Mouse (Mus musculus) granulocyte monocyte progenitor cell, adult 5-6 weeks (primary cell): ENCODE results near the gene Cox6b1. TPM values are rescaled to one million over a fixed set of nuclear protein-coding genes. Genes with fewer than 3 reads are reported as not detected.

ENCODE experiments used
- ATAC-seq: replicated peaks from 2 replicates; pipeline ENCODE4 v1.8.0; 2016; ENCODE audit warnings: mild to moderate bottlenecking, moderate TSS enrichment, inconsistent platforms; ENCODE audit not compliant: poor library complexity, severe bottlenecking
- total RNA-seq, 2 experiments: library from RNA; stranded (forward) in 1 of 2; stranded (reverse) in 1 of 2; fragments of 200-712, 200-1000 nt in 1 of 2; fragments of >200 nt in 1 of 2; fragmentation: Nextera tagmentation in 1 of 2; gene quantifications; 2 replicates each; pipeline ENCODE4 v1.2.3; 2014 to 2017

Cox6b1 gene
- total RNA-seq (2014; fragmentation: Nextera tagmentation) (436 and 560 TPM in 2 replicates), total RNA-seq (2017) (470 and 484 TPM in 2 replicates)

- peak; percentile 98 for ATAC-seq
These were observed at the start of gene Cox6b1 for GRCm38 (mm10) chr7:30625530-30626384. Gene Cox6b1, minus strand, starts transcription at chr7:30626151.

DNA sequence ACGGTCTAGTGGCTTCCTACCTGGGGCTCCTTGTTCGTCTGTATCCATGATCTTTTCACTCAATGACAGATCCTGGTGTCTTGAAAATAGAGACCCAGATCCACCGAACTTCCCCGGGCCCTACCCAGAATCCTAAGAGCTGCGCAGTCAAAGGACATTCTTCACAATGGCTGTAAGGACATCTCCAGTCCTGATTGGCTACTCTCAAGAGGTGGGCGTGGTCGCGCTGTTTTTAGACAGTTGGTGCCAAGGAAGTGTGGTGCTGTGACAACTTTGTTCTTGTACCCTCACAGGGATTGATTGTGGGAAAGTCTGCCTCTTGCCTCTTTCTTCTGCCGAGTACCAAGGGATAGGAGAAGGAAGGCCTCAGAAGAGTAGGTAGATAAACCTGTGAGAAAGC lies 45.5 kb upstream of the Cox6b1 start, which contains the start of gene Pmis2:
Pmis2 (minus strand) TSS at position 126 of the 400 bp plus-strand sequence.
- ATAC-seq = no peak

DNA sequence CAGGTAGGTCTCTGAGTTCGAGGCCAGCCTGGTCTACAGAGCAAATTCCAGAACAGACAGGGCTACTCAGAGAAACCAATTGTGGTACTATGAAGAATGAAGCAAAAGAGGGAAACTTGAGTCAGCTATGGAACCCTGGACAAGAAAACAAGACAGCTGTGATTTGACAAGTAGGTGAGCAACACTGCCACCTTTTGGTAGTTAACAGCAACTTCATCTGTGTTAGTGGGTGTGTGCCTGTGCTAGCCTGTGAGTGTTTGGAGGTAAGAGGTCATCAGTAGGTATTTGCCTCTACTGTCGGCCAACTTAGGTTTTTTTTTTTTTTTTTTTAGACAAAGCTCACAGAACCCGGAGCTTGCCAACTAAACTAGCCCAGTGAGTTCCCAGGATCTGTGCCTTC lies 43.3 kb upstream of the Cox6b1 start:
- ATAC-seq = peak; percentile 64

DNA sequence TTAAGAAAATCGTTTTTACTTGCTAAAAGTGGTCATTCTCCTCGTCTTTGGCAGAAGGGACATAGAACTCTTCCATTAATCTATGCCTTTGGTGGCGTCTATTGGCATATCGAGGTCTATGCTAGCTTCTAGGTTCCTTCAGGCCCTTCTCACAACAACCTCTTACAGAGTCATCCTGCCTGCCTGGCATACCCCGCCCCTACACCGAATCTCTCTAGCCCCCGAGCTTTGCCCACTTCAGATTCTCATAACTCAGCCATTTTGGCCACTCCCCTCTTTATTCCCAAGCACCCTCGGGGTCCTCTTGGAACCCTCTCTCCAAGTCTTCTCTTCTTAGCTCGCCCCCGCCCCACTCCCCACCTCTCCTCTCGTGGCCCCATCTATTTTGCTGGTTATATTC lies 39.4 kb upstream of the Cox6b1 start:
- ATAC-seq = peak; percentile 15; the same call in 1 of the 2 replicates

DNA sequence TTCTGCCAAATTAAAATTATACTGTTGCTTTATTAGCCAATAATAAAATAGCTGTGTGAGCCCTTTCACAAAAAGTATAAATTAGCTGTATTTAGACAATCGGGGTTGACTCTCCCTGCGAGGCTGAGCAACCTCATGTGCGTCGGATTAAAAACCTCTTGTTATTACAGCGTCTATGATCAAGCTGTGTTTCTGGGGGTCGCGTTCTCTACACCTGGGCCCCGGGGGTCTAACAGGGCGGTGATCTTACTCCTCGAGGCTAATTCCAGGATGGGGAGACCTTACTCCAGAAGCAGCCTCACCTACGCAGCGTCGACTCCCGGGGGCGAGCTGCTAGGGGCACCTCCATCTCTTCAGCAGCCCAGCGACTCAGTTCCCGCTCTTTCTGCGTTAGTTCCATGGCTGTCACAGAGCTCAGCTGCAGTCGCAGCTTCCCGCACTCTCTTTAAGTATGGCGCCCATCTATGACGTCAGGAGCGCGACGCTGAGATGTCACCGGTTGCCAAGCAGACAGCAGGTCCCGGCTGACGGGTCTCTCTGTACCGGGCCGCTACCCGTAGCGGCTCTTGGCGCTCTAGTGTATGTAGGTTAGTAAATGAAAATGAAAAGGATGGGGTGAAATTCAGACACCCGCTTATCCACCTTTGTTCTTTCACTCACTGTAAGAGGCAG lies 38.7 kb upstream of the Cox6b1 start, which contains the start of gene Haus5:
Haus5 (minus strand) TSS at position 466 of the 672 bp plus-strand sequence.
- ATAC-seq = peak; percentile 99

DNA sequence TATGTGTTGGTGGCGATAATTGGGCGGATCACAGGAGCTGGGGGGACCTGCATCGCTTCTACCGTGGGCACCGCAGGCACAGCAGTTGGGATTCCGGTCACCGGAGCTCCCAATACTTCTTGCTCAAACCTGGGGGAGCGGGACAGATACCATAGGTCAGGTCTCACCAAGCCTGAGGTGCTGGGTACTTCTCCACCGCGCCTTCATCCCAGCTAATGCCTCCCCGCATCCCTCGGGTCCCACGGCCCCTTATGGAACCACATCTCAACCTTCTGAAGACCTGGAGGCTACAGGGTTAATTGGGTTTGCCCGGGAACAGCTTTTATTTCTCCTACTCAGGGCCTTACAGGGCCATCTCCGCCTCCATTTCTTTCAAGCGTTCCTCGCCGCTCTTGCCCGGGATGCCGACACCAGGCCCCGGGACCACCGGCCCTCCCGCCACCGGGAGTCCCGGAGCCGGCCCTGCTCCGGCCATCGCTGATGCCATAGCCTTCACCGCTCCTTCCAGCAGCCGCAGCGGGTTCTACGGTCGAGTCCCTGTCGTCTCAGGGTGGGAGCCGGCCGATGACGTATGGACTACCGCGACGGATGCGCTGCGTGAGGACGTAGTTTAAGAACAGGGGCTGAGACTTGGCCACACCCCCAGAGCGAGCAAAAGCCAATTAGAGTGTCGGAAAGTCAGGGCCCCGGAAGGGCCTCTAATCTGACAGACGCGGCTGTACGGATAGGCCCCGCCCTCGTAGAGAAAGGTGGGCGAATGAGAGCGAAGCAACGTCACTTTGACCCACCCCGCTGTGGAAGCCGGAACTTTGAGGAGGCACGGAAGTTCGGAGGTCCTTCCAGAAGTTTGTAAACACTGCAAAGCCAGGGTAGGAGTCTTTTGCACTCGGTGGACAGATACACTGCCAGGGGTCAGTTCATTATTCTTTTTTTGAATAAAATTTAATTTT lies 23.9 kb upstream of the Cox6b1 start, which contains the start of gene Rbm42:
Rbm42 (minus strand) TSS at position 727 of the 950 bp plus-strand sequence.
- peak; percentile 98 for ATAC-seq

- no peak for ATAC-seq
These were observed 13.1 kb upstream of the Cox6b1 start for GRCm38 (mm10) chr7:30639083-30639482.

DNA sequence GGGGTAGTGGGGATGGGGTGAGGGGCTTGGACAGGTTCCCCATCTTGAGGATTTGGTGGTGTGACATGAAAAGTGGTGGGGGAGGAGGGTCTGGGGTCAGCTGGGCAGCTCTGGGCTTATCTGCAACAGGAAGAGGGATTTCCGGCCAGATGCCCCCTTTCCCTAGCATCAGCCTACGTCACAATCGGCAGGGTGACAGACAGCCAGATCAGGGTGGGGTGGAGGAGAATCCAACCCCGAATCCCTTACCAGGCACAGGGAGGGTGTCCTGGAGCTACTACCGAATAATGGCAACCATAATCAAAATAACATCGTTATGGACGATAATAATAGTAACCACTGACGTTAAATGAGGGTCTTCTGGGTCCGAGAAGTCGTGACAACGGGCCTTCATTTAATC lies 10.4 kb upstream of the Cox6b1 start:
- 0 out of 2 replicates have a peak, but pooled peaks have one; percentile 20 for ATAC-seq

GRCm38 (mm10) chr7:30635752-30636151 lies 9.8 kb upstream of the Cox6b1 start, which contains the start of gene Etv2:
Gene Etv2, minus strand, starts transcription at chr7:30635852.
- ATAC-seq = no peak

DNA sequence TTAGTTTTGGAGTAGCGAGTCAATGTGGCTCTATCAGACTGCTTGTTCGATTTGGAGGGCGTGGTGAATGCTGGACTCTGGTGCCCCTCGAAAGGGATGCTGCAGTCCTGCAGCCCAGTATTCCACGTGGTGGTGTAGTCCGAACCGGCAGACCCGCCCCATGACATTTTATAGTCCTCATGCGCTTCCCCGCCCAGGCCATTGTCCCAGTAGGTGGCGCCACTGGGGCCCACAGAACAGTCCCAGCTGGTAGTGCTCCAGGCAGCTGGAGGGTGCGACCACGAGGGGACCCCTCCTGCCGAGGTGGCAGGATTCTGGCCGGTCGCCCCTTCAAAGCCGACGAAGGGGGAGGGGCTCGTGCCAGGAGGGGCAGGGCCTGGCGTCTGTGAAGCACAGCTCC lies 8.7 kb upstream of the Cox6b1 start:
- peak; percentile 85 for ATAC-seq

GRCm38 (mm10) chr7:30633762-30634412 lies 7.9 kb upstream of the Cox6b1 start:
- ATAC-seq = peak; percentile 7; the same call in 1 of the 2 replicates

- ATAC-seq = no peak
These were observed 3.1 kb upstream of the Cox6b1 start for GRCm38 (mm10) chr7:30629013-30629412.

DNA sequence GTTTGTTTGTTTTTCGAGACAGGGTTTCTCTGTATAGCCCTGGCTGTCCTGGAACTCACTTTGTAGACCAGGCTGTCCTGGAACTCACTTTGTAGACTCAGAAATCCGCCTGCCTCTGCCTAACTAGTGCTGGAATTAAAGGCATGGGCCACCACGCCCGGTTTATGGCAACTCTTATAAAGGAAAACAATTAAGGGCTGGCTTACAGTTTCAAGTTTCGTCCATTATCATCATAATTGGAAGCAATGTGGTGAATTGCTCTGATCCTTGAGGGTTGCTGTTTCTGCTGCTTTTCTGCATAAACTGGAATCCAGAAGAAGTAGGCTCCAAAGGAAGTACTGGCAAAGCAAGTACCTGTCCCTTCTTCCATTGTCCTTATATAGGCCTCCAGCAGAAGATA lies 696 bp upstream of the Cox6b1 start:
- ATAC-seq = no peak

DNA sequence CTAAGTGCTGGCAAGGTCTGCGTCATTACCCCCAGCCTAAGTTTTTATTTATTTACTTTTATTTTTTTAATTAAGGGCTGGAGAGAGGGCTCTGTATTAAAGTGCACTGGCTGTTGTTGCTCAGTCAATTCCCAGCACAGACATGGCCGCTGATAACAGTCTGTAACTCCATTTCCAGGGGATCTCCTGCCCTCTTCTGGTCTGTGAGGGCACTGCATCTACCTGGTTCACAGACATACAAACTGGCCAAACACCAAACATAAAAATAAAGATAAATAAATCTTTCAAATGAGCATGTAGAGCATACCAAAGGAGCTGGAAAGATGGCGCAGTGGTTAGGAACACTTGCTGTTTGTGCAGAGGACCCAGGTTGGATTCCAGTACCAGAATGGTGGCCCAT lies 6.7 kb downstream of the Cox6b1 start:
- ATAC-seq = peak; percentile 71

- ATAC-seq = no peak
These were observed 7.3 kb downstream of the Cox6b1 start for GRCm38 (mm10) chr7:30618658-30619057.

- no peak for ATAC-seq
These were observed 10.7 kb downstream of the Cox6b1 start for GRCm38 (mm10) chr7:30615049-30615760.

GRCm38 (mm10) chr7:30614454-30614853 lies 11.5 kb downstream of the Cox6b1 start:
- peak; percentile 76 for ATAC-seq

- peak; percentile 69 for ATAC-seq
These were observed 12.3 kb downstream of the Cox6b1 start for GRCm38 (mm10) chr7:30613529-30614112.
